Mouse (Mus musculus) limb, embryonic 12.5 days (tissue): ENCODE data around the gene Gm826. TPM values are rescaled to one million over a fixed set of nuclear protein-coding genes. Genes with fewer than 3 reads are reported as not detected.

Experiments used
- ATAC-seq: fragments of 200-750 bp; cut with Nextera tagmentation; 2 replicates; pipeline ENCODE4 v1.8.0; 2017; ENCODE audit warnings: low read depth, moderate TSS enrichment; ENCODE audit not compliant: insufficient number of reproducible peaks, insufficient read depth, low FRiP score, low TSS enrichment
- H3K27ac ChIP-seq: fragments of 300-500 bp; sonication (generic); 2 replicates; pipeline ENCODE4 v1.5.1; 2016; ENCODE audit warnings: mild to moderate bottlenecking, moderate library complexity
- H3K27me3 ChIP-seq: fragments of 300-500 bp; sonication (generic); 2 replicates; pipeline ENCODE4 v1.6.1; 2016; ENCODE audit warnings: mild to moderate bottlenecking, moderate library complexity
- H3K36me3 ChIP-seq: fragments of 300-500 bp; sonication (generic); 2 replicates; pipeline ENCODE4 v1.6.1; 2016; ENCODE audit warnings: mild to moderate bottlenecking, moderate library complexity
- H3K4me1 ChIP-seq: fragments of 300-500 bp; sonication (generic); replicated peaks from 2 replicates; pipeline ENCODE4 v1.6.1; 2016
- H3K4me2 ChIP-seq: fragments of 300-500 bp; sonication (generic); 2 replicates; pipeline ENCODE4 v1.6.1; 2016; ENCODE audit warnings: mild to moderate bottlenecking, moderate library complexity
- H3K4me3 ChIP-seq: fragments of 300-500 bp; sonication (generic); replicated peaks from 2 replicates; pipeline ENCODE4 v1.5.1; 2016; ENCODE audit warnings: mild to moderate bottlenecking
- H3K9ac ChIP-seq: fragments of 300-500 bp; sonication (generic); replicated peaks from 2 replicates; pipeline ENCODE4 v1.6.1; 2016; ENCODE audit warnings: mild to moderate bottlenecking, moderate library complexity
- H3K9me3 ChIP-seq: fragments of 300-500 bp; sonication (generic); 2 replicates; pipeline ENCODE4 v1.6.1; 2016; ENCODE audit warnings: mild to moderate bottlenecking, moderate library complexity
- WGBS: fragments of 180-500 bp; shearing (Covaris S2); methylation state at CpG from one replicate; pipeline ENCODE4 v1.1.7; 2016; 5-methylcytosine and 5-hydroxymethylcytosine counted together
- polyA plus RNA-seq: library from polyadenylated mRNA; unstranded; fragments of >200 nt; fragmentation: Nextera tagmentation; extraction: Ambion mirVana; gene quantifications from 2 replicates; pipeline ENCODE4 v1.2.1, GENCODE M21; 2016

The Gm826 gene
- polyA plus RNA-seq, 1 experiment from 2014 or later, result not detected

DNA sequence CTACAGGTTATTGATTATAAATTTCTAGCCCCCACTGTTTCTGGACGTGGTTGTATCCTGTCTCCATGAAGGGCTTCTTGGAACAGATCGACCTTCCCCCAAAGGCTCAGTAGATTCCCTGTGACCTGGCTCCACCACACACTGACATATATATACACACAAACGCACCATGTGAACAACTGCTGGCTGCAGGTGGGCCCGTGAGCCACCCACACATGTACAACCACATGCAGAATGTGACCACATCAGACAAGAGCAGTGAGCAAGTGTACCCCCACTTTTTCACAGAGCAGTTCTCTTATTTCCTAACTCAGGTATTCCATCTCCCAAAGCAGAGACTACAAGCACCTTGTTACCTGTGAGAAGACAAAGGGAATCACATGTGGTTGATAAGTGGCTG is 6.2 kb downstream of the Gm826 start:
- H3K4me2 ChIP-seq, result no peak overlapping the region
- no peak overlapping the region for H3K4me3 ChIP-seq
- ATAC-seq, result no peak
- H3K9me3 ChIP-seq, result no peaks in the 10 kb centered on the region
- H3K27ac ChIP-seq, result no peak overlapping the region
- H3K27me3 ChIP-seq, result no peaks in the 10 kb centered on the region
- no peak overlapping the region for H3K9ac ChIP-seq
- H3K4me1 ChIP-seq, result peaks cover 25% of the 10 kb centered on the region
- WGBS, result 85% methylated on average over 4 of the region's 4 CpGs
- no peaks in the 10 kb centered on the region for H3K36me3 ChIP-seq

DNA sequence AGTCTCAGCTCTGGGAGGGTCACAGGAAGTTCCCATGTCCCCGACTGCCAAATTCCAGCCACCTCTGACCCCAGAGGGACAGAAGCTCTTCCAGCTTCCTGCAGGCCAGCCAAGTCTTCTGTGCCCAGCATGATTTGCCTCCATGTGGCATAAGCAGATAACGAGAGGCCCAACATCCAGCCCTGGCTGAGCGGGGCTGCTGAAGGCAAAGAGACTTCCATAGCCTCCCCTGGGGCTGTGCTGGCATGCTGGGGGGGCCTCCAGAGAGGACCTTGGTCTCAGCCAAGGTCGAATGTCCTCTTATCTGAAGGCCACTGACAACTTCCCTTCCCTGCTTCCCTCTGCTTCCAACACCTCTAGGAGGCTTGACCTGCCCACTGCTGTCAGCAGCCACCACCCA is 6.8 kb downstream of the Gm826 start:
- Histone ChIP-seq H3K9ac (no peak overlapping the region), H3K9me3 (no peaks in the 10 kb centered on the region), H3K4me1 (peaks cover 25% of the 10 kb centered on the region), H3K27ac (no peak overlapping the region), H3K4me2 (no peak overlapping the region), H3K36me3 (no peaks in the 10 kb centered on the region), H3K4me3 (no peak overlapping the region), H3K27me3 (no peaks in the 10 kb centered on the region)
- no peak for ATAC-seq
- WGBS, result 26% methylated on average over 4 of the region's 4 CpGs

DNA sequence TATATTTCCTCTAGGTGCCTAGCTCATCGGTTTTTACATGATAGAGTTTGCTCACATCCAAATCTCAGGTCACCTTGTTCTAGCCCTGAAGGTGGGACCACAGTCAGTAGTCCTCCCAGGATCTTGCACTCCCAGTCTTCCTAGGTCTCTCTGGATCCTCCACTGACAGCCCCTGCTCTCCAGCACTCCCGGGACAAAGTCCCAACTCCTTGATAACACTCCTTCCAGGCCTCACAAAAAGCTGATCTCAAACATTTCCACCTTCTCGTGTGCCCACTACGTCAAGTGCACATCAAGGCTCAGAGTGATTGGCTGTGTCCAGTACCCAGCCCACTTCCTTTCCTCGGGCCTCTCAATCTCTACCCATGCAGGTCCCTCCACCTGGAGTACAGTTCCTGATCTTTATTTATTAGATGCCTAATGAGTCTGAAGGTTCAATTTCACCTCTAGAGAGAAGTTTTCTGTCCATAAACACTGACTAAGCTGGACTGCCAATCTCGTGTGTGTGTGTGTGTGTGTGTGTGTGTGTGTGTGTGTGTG is 8.8 kb downstream of the Gm826 start:
- Histone ChIP-seq H3K4me3 (no peak overlapping the region), H3K27me3 (no peaks in the 10 kb centered on the region), H3K4me2 (no peak overlapping the region), H3K9ac (no peak overlapping the region), H3K36me3 (no peaks in the 10 kb centered on the region), H3K9me3 (no peaks in the 10 kb centered on the region), H3K27ac (no peak overlapping the region), H3K4me1 (peaks cover 38% of the 10 kb centered on the region)
- no peak for ATAC-seq
- 75% methylated on average over 6 of the region's 6 CpGs for WGBS

DNA sequence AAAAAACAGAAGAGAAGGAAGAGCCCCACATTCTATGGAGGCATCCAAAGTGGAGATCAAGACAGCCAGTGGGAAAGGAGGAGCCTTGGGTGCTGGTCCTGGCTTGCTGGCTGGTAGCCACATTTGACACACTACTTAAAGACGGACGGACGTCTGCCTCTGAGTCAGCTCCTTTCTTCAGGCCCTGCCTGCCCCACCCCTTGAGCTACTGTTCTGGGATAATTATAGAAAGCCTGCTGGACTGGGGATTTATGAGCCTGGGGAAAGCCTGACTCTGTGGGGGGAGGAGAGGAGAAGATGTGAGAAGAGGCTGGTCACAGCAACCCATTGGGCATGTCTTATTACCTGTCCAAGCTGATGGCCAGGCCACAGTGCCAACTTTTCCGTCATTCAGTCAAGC is 12.1 kb downstream of the Gm826 start:
- H3K9me3 ChIP-seq, result no peaks in the 10 kb centered on the region
- H3K36me3 ChIP-seq, result no peaks in the 10 kb centered on the region
- H3K27ac ChIP-seq, result no peak overlapping the region
- H3K27me3 ChIP-seq, result no peaks in the 10 kb centered on the region
- no peak overlapping the region for H3K4me3 ChIP-seq
- no peak overlapping the region for H3K9ac ChIP-seq
- ATAC-seq, result no peak
- 28% methylated on average over 4 of the region's 4 CpGs for WGBS
- peaks cover 22% of the 10 kb centered on the region for H3K4me1 ChIP-seq
- no peak overlapping the region for H3K4me2 ChIP-seq

DNA sequence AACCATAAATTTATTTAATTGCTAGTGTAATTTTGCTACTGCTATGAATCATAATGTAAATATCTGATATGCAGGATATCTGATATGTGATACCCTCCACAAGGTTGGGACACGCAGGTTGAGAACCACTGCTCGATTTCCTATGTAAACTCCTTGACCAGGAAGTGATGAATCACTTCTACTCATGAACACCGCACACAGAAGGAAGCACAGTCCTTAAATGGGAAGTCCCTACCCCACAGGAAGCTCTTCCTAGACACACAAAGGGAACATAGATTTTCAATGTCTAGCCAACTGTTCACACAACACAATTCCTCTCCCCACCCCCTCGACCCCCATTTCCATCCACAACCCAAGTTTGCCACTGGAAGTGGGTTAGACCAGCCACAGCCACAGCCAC is 15.7 kb downstream of the Gm826 start:
- Histone ChIP-seq H3K4me2 (no peak overlapping the region), H3K4me1 (peaks cover 20% of the 10 kb centered on the region), H3K36me3 (no peaks in the 10 kb centered on the region), H3K9me3 (no peaks in the 10 kb centered on the region), H3K27ac (no peak overlapping the region), H3K4me3 (no peak overlapping the region), H3K27me3 (no peaks in the 10 kb centered on the region; the same call in none of the 2 replicates), H3K9ac (no peak overlapping the region)
- ATAC-seq, result no peak
- WGBS, result 76% methylated on average over 4 of the region's 4 CpGs

DNA sequence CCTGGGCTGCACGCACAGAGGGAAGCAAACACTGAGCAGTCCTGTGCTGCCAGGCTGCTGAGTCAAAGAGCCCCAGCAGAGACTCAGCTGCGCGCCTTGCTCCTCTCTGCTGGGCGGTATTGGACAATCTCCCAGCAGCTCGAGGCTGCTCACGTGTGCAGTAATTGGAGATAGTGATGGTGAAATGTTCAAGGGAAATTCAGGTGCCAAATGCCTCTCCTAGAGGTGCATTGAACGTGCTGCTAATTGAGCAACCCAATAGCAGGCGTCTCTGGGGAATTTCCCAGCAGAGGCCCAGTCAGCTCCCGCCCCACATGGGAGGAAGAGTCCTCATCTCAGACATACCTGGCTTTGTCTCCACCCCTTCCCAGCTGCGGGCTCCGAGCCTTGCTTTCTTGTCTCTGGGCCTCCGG is 20.4 kb downstream of the Gm826 start:
- no peak for ATAC-seq
- Histone ChIP-seq H3K4me3 (no peak overlapping the region), H3K27me3 (peaks cover 11% of the 10 kb centered on the region), H3K9me3 (no peaks in the 10 kb centered on the region), H3K27ac (no peak overlapping the region), H3K9ac (no peak overlapping the region), H3K36me3 (no peaks in the 10 kb centered on the region), H3K4me1 (peaks cover 6% of the 10 kb centered on the region), H3K4me2 (no peak overlapping the region)
- 40% methylated on average over 12 of the region's 12 CpGs for WGBS

DNA sequence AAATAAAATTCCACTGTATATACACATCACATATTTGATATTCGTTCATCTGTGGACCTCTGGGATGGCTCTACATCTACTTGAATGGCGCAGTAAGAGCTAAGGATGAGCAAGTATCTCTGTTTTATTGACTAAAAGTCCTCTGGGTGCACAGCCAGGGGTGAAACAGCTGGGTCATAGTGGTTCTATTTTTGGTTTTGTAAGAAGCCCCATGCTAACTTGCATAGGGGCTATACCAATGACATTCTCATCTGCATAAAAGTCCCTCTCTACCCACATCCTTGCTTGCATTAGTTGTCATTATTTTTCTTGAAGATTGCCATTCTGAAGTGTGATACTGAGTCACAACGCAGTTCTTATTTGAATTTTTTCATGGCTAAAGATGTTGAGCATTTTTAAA is 28.9 kb downstream of the Gm826 start:
- H3K9ac ChIP-seq, result no peak overlapping the region
- no peak overlapping the region for H3K4me2 ChIP-seq
- no peak overlapping the region for H3K27ac ChIP-seq
- H3K4me3 ChIP-seq, result no peak overlapping the region
- H3K36me3 ChIP-seq, result no peaks in the 10 kb centered on the region
- H3K4me1 ChIP-seq, result no peaks in the 10 kb centered on the region
- 86% methylated on average over 3 of the region's 3 CpGs for WGBS
- no peak for ATAC-seq
- H3K9me3 ChIP-seq, result no peaks in the 10 kb centered on the region
- H3K27me3 ChIP-seq, result peaks cover 11% of the 10 kb centered on the region; the same call in 1 of the 2 replicates

DNA sequence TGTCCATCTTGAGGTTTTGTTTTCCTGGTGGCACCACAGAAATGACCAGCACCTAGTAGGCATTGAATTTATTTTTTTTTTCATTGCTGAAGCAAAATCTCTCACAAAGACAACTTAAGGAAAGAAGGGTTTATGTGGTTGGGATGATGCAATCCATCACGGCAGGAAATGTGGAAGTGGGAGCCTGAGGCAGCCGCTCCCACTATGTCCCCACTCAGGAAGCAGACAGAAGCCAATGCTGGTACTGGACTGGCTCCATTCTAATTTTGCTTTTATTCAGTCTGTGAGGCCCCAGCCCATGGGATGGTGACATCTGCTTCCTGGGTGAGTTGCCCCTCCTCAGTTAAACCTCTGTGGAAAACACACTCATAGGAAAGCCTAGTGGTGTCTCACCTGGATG is 30.0 kb downstream of the Gm826 start:
- H3K4me1 ChIP-seq, result no peaks in the 10 kb centered on the region
- no peak overlapping the region for H3K4me2 ChIP-seq
- 76% methylated on average over 2 of the region's 2 CpGs for WGBS
- H3K9me3 ChIP-seq, result no peaks in the 10 kb centered on the region
- H3K36me3 ChIP-seq, result no peaks in the 10 kb centered on the region
- ATAC-seq, result no peak
- H3K9ac ChIP-seq, result no peak overlapping the region
- H3K27ac ChIP-seq, result no peak overlapping the region
- no peak overlapping the region for H3K4me3 ChIP-seq
- 0 out of 2 replicates have a peak, but pooled peaks cover 1% of the 10 kb centered on the region for H3K27me3 ChIP-seq

DNA sequence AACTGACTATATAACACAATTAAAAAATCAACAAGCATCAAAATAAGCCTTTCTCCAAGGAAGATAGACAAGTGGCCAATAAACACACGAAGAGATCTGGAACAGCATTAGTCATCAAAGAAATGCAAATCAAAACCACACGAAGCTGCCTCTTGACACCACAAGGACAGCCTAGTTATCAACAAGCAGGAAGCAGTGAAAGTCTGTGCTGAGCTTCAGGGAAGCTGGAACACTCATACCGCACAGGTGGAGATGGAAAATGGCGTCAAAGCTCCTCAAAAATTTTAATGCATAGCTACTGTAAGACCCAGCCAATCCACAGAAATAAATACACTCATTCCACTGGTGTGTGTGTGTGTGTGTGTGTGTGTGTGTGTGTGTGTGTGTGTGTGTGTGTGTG is 31.9 kb downstream of the Gm826 start:
- Histone ChIP-seq H3K27ac (no peak overlapping the region), H3K4me1 (no peaks in the 10 kb centered on the region), H3K36me3 (no peaks in the 10 kb centered on the region), H3K9me3 (no peaks in the 10 kb centered on the region), H3K4me3 (no peak overlapping the region), H3K27me3 (no peaks in the 10 kb centered on the region), H3K9ac (no peak overlapping the region), H3K4me2 (no peak overlapping the region)
- ATAC-seq, result no peak
- WGBS, result 40% methylated on average over 4 of the region's 4 CpGs

DNA sequence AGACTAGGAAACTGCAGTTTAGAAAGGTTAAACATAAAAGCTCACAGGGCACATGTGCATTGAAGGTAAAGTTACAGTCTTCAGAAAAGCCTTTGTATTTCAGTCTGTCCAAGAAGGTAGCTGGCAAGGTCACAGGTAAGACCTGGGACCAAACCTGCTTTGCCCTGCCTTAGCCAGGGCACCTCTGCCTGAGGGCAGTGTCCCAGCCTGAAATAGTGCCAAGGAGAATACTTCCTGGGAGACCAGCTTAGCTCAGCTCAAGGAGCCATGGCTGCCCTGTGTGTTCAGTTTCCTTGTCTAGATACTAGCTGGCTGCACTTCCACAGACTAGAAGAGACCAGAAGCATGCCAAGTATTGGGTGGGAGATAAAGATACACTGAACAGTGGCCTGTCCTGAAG is 35.4 kb downstream of the Gm826 start:
- Histone ChIP-seq H3K9ac (no peak overlapping the region), H3K4me1 (no peaks in the 10 kb centered on the region), H3K27me3 (no peaks in the 10 kb centered on the region), H3K4me2 (no peak overlapping the region), H3K9me3 (no peaks in the 10 kb centered on the region), H3K36me3 (no peaks in the 10 kb centered on the region), H3K27ac (no peak overlapping the region), H3K4me3 (no peak overlapping the region)
- ATAC-seq, result no peak

DNA sequence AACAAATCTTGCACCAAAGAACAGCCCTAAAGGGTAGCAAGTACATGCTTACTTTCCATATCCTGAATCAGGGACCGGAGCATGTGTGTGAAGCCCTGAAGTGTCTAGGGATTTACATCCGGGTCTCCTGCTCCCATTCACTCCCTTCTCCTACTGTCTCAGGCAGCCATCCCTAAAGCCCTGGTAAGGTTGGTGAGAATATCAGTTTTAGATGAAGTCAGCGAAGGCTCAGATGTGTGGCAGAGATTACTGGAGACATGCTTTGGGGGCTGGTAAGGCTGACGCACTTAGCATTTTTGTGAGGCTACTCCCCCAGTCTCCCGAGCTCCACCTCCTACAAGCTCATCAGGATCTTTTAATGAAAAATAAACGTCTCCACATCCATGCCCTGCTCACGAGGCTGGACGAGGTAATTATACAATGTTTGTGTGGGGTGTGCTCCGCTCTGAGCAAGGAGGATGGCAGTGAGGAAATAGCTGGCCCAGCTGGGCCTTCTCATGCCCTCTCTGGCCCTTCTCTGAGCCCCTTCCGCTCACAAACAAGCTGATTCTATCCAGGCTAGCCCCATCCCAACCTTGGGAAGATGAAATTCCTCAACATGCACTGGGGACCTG is 45.3 kb downstream of the Gm826 start:
- Histone ChIP-seq H3K36me3 (no peaks in the 10 kb centered on the region), H3K4me2 (no peak overlapping the region), H3K27me3 (peaks cover 5% of the 10 kb centered on the region), H3K4me1 (no peaks in the 10 kb centered on the region), H3K4me3 (no peak overlapping the region), H3K27ac (no peak overlapping the region), H3K9ac (no peak overlapping the region), H3K9me3 (no peaks in the 10 kb centered on the region)
- WGBS, result 76% methylated on average over 10 of the region's 10 CpGs
- ATAC-seq, result no peak

DNA sequence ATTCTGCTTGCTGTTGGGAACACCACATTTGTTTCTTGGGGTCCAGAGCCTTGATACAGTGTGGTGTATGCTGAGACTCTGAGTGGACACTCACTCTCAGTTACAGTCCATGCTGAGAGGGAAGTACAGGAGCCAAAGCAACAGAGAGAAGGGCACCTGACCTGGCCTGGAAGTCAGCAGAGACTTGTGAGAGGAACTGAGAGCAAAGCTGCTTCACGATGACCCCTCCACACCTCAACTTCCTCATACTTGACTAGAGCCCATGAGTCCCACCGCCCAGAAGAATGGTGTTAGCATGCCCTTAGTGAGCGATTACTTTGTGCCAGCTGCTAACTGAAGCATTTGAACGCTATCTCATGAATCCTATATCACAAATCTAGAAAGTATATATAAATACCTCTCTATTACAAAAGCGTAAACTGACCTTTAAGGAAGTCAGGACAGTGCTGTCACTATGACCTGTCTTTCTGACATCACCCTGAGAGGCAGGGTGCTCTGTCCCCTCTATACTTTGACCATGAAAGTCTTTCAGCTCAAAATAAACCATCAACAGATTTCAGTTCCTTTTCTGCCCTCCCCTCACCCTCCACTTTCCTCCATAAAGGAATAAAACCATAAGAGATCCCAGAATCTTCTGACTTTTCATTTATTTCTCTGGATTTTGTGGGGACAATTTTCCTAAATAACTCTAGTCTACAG is 57.9 kb downstream of the Gm826 start:
- Histone ChIP-seq H3K9ac (no peak overlapping the region), H3K36me3 (no peaks in the 10 kb centered on the region), H3K4me2 (no peak overlapping the region), H3K4me3 (no peak overlapping the region), H3K4me1 (no peaks in the 10 kb centered on the region), H3K27ac (no peak overlapping the region), H3K27me3 (peaks cover 6% of the 10 kb centered on the region; the same call in 1 of the 2 replicates), H3K9me3 (no peaks in the 10 kb centered on the region)
- WGBS, result 86% methylated on average over 5 of the region's 5 CpGs
- no peak for ATAC-seq
